Mouse (Mus musculus) Patski (cell line): Measurements from ENCODE around the gene Gemin5. TPM values are rescaled to one million over a fixed set of nuclear protein-coding genes. Genes with fewer than 3 reads are reported as not detected.
"Not testable (repeated sequence)": the region's sequence is repeated elsewhere in the genome, so short reads cannot be mapped to it uniquely, and the experiment has no call there.

Experiments used
- ATAC-seq: fragments of 100-300 bp; one replicate; pipeline ENCODE4 v1.8.0; 2021
- CTCF ChIA-PET: fragments of 350-600 bp; sonication (Branson Sonifier 250); formaldehyde crosslinking; loops from one replicate; lab custom pipeline; 2022; ENCODE audit warnings: inconsistent platforms; lab: Charles Lee
- POLR2A ChIA-PET: fragments of 350-600 bp; sonication (Branson Sonifier 250); formaldehyde crosslinking; loops from one replicate; lab custom pipeline; 2022; ENCODE audit warnings: antibody characterized with exemption, inconsistent platforms; lab: Charles Lee
- DNase-seq: peaks from one replicate; pipeline ENCODE4 v3.0.0-alpha.2; 2011; ENCODE audit warnings: low read depth, low spot score
- H3K27me3 ChIP-seq: fragments of 371-371 bp; one replicate; pipeline ENCODE4 v1.5.1; 2021
- CTCF ChIP-seq: fragments of 100-300 bp; IDR thresholded peaks from one replicate; pipeline ENCODE4 v1.5.1; 2021
- in situ Hi-C: fragments of 300-500 bp; cut with MboI; formaldehyde crosslinking; loops from 3 replicates; pipeline ENCODE4 v1.11.1; 2018; ENCODE audit warnings: low pct_unique_long_range_greater_than_20kb, mixed read lengths
- polyA plus RNA-seq: library from polyadenylated mRNA; unstranded; gene quantifications from one replicate; pipeline ENCODE4 v1.2.3, GENCODE M21; 2021

Gene Gemin5
- polyA plus RNA-seq = 23.7 TPM

DNA sequence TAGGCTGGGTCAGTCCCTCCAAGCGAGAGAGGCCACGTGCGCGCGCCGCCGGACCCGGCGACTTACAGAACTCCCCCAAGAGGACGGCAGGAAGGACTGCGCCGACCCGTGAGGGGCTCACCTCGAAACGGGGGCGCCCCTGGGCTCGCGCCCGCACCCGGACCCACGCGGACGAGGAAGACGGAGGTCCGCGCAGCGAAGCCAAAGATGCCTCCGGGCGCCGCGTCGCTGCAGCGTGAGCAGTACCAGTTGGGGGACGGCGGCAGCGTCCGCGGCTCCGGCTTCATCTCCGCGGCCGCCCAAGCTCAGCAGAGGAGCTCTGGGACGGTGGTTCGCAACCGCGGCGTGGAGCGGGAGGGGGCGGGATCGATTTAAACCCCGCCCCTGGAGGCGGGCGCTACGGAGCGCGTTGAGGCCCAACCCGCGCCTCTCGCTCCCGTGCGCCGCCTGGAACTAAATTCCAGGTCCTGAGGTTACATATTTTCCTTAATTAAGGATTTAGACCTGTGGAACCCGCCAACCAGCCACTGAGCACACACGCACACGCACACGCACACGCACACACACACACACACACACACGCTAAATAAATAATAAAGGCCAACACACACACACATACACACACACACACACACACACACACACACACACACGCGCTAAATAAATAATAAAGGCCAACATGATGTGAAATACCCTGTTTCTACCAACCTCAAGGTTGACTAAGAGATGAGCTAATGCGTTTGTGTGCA, at the start of gene Gemin5:
Gene Gemin5, minus strand, starts transcription at position 373 of the 749 bp plus-strand sequence.
- peak; percentile 58 for ATAC-seq
- peak; percentile 41 for DNase-seq
- H3K27me3 ChIP-seq = no peaks in the 10 kb centered on the region
- ChIA-PET CTCF (no interaction called here), POLR2A (interaction anchor here (0.6 to 0.7 kb wide), 2 partner anchors 44 to 96 kb away, joined by 3 to 4 read pairs; no protein-coding TSS in a partner anchor)
- in situ Hi-C loops = no loop called here
- TF ChIP-seq CTCF = peak; percentile 57

- no peak for ATAC-seq
- ChIA-PET POLR2A (interaction anchor here (1.0 kb wide), 1 partner anchor 41 kb away, joined by 4 read pairs; no protein-coding TSS in a partner anchor), CTCF (interaction anchor here (5.6 kb wide), 1 partner anchor 8 kb away, joined by 26 read pairs; no protein-coding TSS in a partner anchor)
- in situ Hi-C loops = no loop called here
- H3K27me3 ChIP-seq = no peaks in the 10 kb centered on the region
- TF ChIP-seq CTCF = no peak
- no peak for DNase-seq
These were observed 48.5 kb upstream of the Gemin5 start for GRCm38 (mm10) chr11:58216823-58217222.

GRCm38 (mm10) chr11:58215814-58216213, 47.5 kb upstream of the Gemin5 start:
- POLR2A ChIA-PET = no interaction called here
- TF ChIP-seq CTCF = no peak
- in situ Hi-C loops = no loop called here
- DNase-seq (no peak), ATAC-seq (no peak)
- H3K27me3 ChIP-seq = no peaks in the 10 kb centered on the region
- CTCF ChIA-PET = interaction anchor here (5.6 kb wide), 1 partner anchor 9 kb away, joined by 26 read pairs; no protein-coding TSS in a partner anchor

GRCm38 (mm10) chr11:58215049-58215430, 46.7 kb upstream of the Gemin5 start:
- H3K27me3 ChIP-seq, ATAC-seq, DNase-seq, in situ Hi-C loops, POLR2A ChIA-PET: not testable (repeated sequence)
- CTCF ChIA-PET = interaction anchor here (5.6 kb wide), 1 partner anchor 10 kb away, joined by 26 read pairs; no protein-coding TSS in a partner anchor

- CTCF ChIA-PET = interaction anchor here (5.6 kb wide), 1 partner anchor 10 kb away, joined by 26 read pairs; no protein-coding TSS in a partner anchor
- no peak for TF ChIP-seq CTCF
- DNase-seq (no peak), ATAC-seq (peak; percentile 75)
- in situ Hi-C loops = no loop called here
- no peaks in the 10 kb centered on the region for H3K27me3 ChIP-seq
- POLR2A ChIA-PET = no interaction called here
These were observed 46.2 kb upstream of the Gemin5 start for GRCm38 (mm10) chr11:58214391-58215048.

DNA sequence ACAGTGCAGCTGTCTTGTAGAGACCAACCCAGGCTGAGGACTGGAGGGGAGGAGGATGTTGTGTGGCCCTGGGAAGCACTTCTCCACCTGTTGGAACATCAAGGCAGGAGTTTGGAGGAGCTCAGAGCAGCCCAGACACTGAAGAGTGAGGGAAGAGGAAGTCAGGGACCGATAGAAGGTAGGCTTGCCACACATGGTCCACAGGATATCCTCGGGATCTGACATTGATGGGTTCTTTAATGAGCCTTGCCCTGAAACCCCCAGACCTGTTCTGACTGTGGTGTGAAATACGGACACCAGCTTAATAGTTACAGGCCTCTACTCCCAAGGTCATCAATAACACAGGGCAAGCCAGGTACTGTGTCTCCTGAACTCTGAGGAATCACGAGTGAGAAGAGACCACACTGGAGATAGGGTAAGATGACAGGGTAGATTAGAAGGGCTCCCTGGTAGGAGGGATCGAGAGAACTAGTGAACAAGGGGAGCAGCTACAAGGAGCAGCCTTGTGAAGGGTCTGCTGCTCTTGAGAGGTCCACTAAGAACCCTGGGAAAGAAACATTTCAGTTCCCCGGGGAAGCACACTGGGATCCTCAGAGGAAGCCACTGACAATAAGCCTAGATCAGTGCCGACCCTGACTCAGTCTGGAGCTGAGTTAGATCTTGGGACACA, 45.5 kb upstream of the Gemin5 start:
- DNase-seq (no peak), ATAC-seq (no peak)
- TF ChIP-seq CTCF = no peak
- POLR2A ChIA-PET = no interaction called here
- CTCF ChIA-PET = interaction anchor here (5.6 kb wide), 1 partner anchor 11 kb away, joined by 26 read pairs; no protein-coding TSS in a partner anchor
- no peaks in the 10 kb centered on the region for H3K27me3 ChIP-seq
- in situ Hi-C loops = no loop called here

GRCm38 (mm10) chr11:58211682-58212067, 43.3 kb upstream of the Gemin5 start:
- CTCF ChIA-PET = interaction anchor here (0.6 to 1.4 kb wide), 2 partner anchors 10 to 14 kb away, joined by 3 read pairs; no protein-coding TSS in a partner anchor
- no peak for ATAC-seq
- no peak for DNase-seq
- in situ Hi-C loops = no loop called here
- no peak for TF ChIP-seq CTCF
- no peaks in the 10 kb centered on the region for H3K27me3 ChIP-seq
- POLR2A ChIA-PET = interaction anchor here (1.0 kb wide), 1 partner anchor 10 kb away, joined by 3 read pairs; no protein-coding TSS in a partner anchor

DNA sequence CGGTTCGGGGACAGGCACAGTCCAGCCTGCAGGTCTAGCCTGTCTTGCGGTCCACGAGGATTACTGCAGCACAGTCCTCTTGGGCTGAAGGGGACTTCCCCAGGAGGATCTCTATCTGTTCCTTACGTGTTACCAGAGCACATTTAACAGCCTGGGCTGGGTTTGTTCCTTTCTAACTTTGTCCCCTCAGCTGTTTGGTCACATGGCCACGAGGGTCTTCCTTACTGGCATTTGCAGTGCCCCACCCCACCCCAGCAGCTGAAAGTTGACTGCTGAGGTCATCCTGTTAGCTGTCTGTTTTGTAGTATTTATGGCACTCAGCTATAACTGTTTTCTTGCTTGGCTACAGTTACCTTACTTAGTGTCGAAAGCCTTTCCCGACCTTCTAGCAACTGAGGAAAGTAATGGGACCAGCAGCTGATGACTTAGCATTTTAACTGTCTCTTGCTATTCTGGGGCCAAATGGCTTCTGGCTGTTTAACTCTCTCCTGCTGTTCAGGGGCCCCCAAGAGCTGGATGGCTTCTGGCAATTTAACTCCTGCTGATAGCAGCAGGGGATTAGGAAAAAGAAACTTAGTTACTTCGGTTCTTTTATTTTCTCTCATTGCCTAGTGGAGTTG, 42.8 kb upstream of the Gemin5 start:
- in situ Hi-C loops = no loop called here
- ATAC-seq (no peak), DNase-seq (no peak)
- H3K27me3 ChIP-seq = no peaks in the 10 kb centered on the region
- POLR2A ChIA-PET = interaction anchor here (1.0 kb wide), 1 partner anchor 10 kb away, joined by 3 read pairs; no protein-coding TSS in a partner anchor
- TF ChIP-seq CTCF = no peak
- CTCF ChIA-PET = interaction anchor here (0.6 to 1.4 kb wide), 3 partner anchors 10 to 15 kb away, joined by 3 to 5 read pairs (median 3); no protein-coding TSS in a partner anchor

DNA sequence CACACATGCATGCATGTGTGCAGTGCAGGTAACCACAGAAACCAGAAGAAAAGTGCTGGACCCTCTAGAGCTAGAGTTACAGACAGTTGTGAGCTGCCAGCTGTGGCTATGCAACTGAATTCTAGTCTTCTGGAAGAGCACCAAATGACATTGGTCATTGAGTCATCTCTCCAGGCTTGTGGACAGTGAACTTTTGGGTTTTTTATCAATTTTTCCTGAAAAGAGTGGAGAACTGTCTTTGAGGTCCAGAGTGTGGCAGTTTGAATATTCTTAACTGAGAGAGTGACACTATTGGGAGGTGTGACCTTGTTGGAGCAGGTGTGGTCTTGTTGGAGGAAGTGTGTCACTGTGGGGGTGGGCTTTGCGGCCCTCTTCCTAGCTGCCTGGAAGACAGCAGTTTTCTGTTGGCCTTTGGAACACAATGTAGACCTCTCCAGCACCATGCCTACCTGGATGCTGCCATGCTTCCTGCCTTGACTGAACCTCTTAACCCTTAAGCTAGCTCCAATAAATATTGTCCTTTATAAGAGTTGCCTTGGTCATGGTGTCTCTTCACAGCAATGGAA, 42.1 kb upstream of the Gemin5 start:
- POLR2A ChIA-PET = interaction anchor here (0.5 to 1.0 kb wide), 2 partner anchors 9 to 14 kb away, joined by 3 to 5 read pairs; no protein-coding TSS in a partner anchor
- in situ Hi-C loops = no loop called here
- ATAC-seq (peak; percentile 42), DNase-seq (no peak)
- CTCF ChIA-PET = interaction anchor here (1.4 to 1.8 kb wide), 2 partner anchors 9 to 14 kb away, joined by 4 to 5 read pairs; no protein-coding TSS in a partner anchor
- no peak for TF ChIP-seq CTCF
- H3K27me3 ChIP-seq = no peaks in the 10 kb centered on the region
